Mouse (Mus musculus): Measurements from ENCODE around the gene Sass6.
"Not testable (repeated sequence)": the region's sequence is repeated elsewhere in the genome, so short reads cannot be mapped to it uniquely, and the experiment has no call there.

The Sass6 gene

DNA sequence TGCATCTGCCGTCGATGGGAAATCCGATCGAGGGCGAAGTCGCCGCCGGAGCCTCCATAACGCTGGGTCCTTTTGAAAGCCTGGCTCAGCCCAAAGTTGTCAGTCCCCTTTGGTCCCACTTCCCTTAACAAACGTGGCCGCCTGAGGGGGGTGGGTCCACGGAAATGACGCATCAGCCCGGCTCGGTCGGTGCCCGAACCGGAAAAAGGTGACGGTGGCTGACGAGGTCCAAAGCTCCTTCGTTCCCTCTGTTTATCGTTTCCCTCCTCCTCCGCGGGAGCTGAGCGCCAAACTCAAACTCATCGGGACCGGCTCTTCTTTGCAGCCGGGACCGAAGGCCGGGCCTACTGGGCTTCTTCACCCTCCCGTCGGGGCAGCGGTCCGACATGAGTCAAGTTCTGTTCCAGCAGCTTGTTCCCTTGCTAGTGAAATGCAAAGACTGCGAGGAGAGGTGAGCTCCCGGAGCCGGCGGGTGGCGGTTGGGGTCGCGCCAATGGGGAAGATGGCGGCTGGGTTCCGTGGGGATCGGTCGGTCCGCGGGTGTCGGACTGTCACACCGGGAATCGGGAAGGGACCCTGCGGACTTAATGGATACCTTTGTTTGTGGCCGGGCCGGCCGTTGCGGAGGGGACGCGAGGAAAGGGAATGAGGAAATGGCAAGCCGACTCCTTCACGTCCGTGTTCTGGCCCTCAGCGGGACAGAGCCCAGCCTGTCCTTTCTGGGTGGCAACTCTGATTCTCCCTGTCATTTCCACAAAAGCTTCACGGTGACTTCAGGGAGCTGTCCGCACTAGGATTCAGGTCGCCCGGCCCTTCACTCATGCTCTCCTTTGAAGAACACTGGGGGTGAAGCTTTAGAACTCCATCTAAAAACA, at the start of gene Sass6:
TSS of gene Sass6 (plus strand) at position 255 of the 875 bp plus-strand sequence.
- DNase-seq (ENCODE audit: low spot score) = peak; percentile 98

DNA sequence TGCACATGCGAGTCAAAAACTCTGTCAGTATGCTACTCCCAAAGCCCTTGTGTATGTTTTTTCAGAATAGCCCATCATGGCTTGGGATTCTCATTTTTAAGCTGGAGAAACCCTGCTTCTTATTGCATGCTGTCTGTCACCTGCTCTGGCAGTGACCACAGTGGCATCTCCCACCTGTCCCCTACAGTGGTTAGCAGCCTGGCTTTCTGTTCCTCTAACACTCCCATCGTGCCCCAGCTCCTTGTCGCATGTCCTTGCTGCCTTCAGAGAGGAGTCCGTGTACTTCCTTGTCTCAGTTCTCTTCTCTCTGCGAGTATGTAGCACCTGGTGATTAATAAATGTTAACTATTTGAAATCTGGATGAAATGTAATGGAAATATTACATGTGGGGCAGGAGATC, 47.4 kb upstream of the Sass6 start:
- DNase-seq (ENCODE audit: low spot score) = no peak

- no peak for DNase-seq (ENCODE audit: low spot score)
These were observed 43.4 kb upstream of the Sass6 start for GRCm38 (mm10) chr3:116551362-116551761.

GRCm38 (mm10) chr3:116561315-116561714, 33.5 kb upstream of the Sass6 start:
- not testable (repeated sequence) for DNase-seq (ENCODE audit: low spot score)

GRCm38 (mm10) chr3:116562408-116563094, 32.2 kb upstream of the Sass6 start, which contains the start of gene Lrrc39:
TSS of gene Lrrc39 (plus strand) at chr3:116562973.
- DNase-seq (ENCODE audit: low spot score) = peak; percentile 82

DNA sequence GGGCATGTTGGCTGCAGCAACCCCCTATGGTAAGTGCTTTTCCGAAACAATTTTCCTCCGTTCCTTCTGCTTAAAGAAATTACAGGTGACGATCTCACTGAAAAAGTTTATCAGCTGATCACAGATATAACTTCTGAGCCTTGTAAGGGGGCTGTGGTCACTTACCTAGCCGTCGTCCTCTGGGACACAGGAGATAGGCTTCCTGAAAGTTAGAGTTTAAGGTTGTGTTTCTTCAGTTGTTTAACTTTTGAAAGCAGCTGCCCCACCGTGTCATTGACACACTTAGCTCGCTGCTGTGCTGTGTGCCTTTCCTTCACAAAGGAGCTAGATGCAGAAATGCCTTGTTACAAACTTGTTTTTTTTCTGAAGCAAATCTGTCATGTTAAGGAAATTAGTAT, 31.7 kb upstream of the Sass6 start:
- no peak for DNase-seq (ENCODE audit: low spot score)

GRCm38 (mm10) chr3:116570628-116571027, 24.2 kb upstream of the Sass6 start:
- no peak for DNase-seq (ENCODE audit: low spot score)

DNA sequence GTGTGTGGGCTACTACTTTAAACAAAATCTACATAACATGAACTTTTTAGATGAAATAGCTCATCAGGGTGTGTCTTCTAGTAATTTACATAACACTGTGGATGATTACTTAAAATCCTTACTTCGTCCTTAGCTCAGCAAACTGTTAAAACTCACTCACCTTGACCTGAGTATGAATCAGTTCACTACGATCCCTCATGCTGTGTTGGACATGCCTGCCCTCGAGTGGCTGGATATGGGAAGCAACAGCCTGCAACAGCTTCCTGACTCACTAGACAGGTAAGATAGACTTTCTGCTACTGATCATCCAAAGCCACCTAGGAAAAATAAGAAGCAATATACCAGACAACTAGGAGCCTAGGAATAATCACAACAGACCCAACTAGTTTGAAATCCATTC, 17.5 kb upstream of the Sass6 start:
- DNase-seq (ENCODE audit: low spot score) = no peak

- no peak for DNase-seq (ENCODE audit: low spot score)
These were observed 12.6 kb upstream of the Sass6 start for GRCm38 (mm10) chr3:116582201-116582600.

- DNase-seq (ENCODE audit: low spot score) = peak; percentile 6
These were observed 580 bp upstream of the Sass6 start for GRCm38 (mm10) chr3:116594076-116594727.

DNA sequence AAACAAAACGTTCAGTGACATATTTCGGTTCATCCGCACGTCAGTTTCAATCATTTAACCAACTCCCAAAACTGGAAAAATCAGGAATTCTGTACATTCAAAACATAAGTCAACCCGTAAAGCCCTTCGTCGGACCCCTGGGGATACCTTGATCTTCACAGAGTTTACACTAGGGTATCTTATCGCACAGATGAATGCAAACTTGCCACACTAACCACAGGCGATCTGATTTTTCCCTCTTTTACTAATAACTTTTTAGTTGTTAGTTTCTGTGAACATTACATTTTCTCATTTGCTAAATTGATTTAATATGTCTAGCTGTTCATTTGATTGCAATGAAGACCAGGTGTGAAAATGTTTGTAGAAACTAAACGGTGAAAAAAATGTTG, 815 bp downstream of the Sass6 start:
- peak; percentile 28 for DNase-seq (ENCODE audit: low spot score)

DNA sequence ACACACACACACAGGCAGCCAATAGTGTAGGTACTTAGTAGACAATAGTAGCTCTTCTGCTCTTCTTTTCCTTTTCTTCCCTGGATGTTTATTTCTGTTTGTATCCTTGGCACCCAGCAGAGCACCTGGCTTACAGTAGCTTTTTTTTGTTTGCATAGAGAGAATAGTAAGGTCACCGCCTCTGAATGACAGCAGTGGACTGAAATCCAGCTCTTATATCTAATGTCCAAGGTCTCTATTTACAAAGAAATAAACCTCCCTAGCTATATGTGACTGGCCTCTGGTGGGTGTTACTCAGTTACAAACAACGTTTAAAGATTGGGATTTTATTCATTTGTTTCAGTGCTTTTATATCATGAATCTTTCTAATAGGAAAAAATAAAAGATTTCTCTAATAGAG, 4.9 kb downstream of the Sass6 start:
- no peak for DNase-seq (ENCODE audit: low spot score)

DNA sequence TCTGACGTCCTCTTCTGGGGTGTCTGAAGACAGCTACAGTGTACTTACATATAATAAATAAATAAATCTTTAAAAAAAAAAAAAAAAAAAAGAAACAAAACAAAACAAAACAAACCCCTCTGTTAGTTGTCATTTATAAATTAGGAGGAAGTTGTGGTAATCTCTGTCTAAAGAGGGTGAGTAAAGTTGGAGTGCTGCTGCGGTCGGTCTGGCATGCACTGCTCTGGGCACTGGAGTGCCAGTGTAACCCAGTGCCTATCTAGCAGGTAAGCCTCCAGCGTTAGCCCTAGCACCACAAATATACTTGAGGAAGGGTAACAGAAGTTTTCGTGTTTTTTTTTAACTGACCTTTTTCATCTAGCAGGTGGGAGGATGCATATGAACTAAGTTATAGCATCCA, 6.2 kb downstream of the Sass6 start:
- DNase-seq (ENCODE audit: low spot score) = no peak

GRCm38 (mm10) chr3:116601781-116602180, 7.0 kb downstream of the Sass6 start:
- DNase-seq (ENCODE audit: low spot score) = no peak

DNA sequence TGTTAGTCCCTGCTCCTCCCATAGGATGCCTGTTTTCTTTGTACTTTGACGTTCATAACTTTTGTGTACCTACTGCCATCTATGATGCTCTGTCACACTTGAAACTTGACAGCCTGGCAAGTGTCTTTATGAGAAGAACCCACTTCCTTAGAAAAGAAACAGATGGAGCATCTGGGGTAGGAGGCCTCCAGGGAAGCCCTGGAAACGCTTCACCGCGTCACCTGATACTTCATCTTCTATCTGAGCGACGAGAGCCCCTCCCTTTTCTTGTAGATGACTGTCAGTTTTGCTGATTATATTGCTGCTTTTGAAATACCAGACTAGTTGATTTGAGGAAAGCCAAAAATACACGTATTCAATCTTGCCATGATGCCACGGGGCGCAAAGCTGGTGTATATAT, 9.8 kb downstream of the Sass6 start:
- DNase-seq (ENCODE audit: low spot score) = no peak

DNA sequence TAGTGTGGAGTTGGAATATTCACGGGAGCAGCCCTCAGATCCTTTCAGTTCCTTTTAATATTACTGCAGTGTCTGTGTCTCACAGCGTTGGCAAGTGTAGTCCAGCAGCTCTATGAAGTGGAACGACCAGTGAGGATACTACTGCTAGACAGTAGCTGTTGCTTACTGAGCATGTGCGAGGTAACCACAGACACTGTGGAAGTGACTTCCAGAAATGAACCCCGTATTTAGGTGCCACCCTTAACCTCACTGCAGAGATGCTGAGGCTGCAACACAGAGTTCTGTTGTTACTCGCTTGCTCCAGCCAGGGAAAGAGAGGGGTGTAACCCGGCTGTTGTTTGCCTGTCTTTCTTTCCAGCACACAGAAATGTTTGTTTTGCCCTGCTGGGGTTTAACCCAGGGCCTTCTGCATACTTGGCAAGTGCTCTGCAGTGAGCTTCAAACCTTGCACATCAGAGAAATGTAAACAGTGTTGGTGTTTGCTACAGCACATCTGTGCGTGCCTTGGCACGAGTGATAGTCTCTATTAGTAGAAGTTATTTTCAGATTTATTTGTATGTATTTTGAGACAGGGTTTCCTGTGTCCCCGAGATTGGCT, 19.6 kb downstream of the Sass6 start, which contains the start of gene Trmt13:
TSS of gene Trmt13 (minus strand) at position 293 of the 598 bp plus-strand sequence.
- DNase-seq (ENCODE audit: low spot score) = no peak

DNA sequence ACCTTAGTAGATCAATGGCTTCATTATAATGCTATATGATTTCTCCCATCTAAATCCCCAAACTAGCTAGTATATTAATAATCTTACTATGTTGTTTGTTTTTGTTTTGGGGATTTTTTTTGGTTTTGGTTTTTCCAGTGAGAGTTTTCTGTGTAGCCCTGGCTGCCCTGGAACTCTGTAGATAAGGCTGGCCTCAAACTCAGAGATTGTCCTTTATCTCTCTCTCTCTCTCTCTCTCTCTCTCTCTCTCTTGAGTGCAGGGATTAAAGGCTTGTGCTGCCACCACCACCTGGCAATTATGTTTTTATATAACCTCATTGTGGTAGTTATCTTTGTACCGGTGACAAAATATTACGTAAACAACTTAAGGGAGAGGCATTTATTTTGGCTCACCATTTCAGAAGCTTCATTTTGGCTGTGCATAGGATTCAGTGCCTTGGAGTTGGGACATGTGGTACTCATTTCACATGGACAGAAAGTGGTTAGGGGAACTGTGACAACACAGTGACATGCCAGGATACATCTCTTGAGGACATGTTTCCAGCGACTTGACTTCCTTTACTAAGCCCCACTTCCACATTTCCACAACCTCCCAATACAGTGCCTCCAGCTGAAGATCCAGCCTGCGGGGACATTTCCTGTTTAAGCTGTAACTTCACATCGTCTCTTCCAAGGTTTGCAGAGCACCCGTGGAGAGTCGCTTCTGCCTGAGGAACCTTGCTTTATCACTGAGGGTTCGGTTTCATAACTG, 20.7 kb downstream of the Sass6 start:
- no peak for DNase-seq (ENCODE audit: low spot score)

DNA sequence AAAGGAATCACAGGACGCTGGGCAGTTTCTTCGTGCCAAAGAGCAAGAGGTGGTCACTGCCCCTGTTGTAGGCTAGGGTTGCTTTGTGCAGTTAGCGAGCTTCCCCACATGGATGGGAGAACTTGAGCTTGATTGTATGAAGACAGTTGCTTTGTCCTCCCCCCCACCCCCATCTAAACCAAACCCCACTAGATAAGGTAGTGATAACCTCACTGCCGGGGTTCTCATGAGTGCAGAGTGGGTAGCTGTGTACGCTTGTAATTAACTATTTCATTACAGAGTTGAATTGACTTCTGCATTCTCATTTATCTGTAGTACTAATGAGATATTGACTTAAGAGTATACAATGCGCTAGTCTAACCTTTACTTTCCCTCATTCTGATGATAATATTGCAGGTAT, 24.1 kb downstream of the Sass6 start:
- no peak for DNase-seq (ENCODE audit: low spot score)

- peak; percentile 59 for DNase-seq (ENCODE audit: low spot score)
These were observed 26.0 kb downstream of the Sass6 start for GRCm38 (mm10) chr3:116620636-116621370.

DNA sequence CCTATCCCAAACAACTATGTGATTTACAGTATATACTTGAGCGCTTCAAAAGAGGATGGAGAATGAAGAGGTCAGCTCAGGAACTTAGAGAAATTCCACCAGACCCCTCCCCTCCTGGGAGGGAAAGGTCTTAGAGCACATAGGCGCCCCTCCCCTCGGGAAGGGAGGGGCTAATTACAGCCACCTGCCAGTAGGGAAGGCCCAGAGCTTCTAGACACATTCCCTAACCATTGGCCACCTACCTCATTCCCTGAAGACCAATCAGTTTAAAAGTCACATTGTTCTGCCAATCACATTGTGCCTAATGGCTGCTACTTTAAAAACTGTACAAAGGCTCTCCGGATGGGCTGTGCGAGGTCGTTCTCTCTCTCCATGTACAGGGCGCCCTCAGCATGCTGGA, 27.9 kb downstream of the Sass6 start:
- no peak for DNase-seq (ENCODE audit: low spot score)

GRCm38 (mm10) chr3:116631459-116631858, 36.7 kb downstream of the Sass6 start:
- DNase-seq (ENCODE audit: low spot score) = no peak

All from c-Kit-positive CD71-positive TER-119-positive erythroid progenitor cells, embryonic 14.5 days (primary cell).